Mouse (Mus musculus) bone marrow, adult 2 months (tissue): ENCODE results near the gene Hes7.

Experiments used
- CTCF ChIP-seq: fragments of 200-500 bp; IDR thresholded peaks from 2 replicates; pipeline ENCODE4 v1.5.1; 2011; ENCODE audit warnings: low read length, control low read depth; ENCODE audit not compliant: control insufficient read depth, insufficient read depth
- POLR2A ChIP-seq: fragments of 200-500 bp; IDR thresholded peaks from 2 replicates; pipeline ENCODE4 v1.6.1; 2011; ENCODE audit warnings: low read depth, mild to moderate bottlenecking, control low read depth, low read length, borderline replicate concordance; ENCODE audit not compliant: control insufficient read depth

- no peak for TF ChIP-seq CTCF
- no peak for TF ChIP-seq POLR2A
Observed at GRCm38 (mm10) chr11:69111051-69111810, 9.0 kb upstream of the Hes7 start.
